Mouse (Mus musculus) myocyte (in vitro differentiated cells): Measurements from ENCODE around the gene BC030867.

Experiments used
- POLR2A ChIP-seq: IDR thresholded peaks from one replicate; pipeline ENCODE4 v1.6.1; 2011; ENCODE audit warnings: low read depth, mild to moderate bottlenecking, control low read depth, moderate library complexity; ENCODE audit not compliant: insufficient read length
- TCF12 ChIP-seq: IDR thresholded peaks from one replicate; pipeline ENCODE4 v1.6.1; 2011; ENCODE audit warnings: mild to moderate bottlenecking, control low read depth; ENCODE audit not compliant: poor library complexity, insufficient read depth, severe bottlenecking

DNA sequence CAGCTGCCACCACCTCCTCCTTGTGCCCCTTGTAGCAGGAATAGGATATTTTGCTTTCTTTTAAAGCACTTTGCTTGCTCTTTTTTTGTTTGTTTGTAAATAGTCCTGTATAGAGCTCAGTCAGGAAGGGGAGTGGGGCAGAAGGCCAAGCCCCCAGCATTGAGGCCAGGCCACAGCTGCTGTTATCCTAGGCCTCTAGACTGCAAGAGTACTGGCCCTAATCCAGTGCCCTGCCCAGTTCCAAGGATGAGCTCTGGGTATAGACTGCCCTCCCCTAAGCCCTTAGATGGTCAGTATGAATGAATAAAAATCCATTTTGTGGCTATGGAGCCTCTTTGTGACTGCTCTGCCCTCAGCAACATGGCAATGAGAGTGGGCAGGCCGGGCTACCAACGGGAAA is 40.2 kb downstream of the BC030867 start:
- no peak for TF ChIP-seq POLR2A
- TF ChIP-seq TCF12 = no peak
